ENCODE assay signal across 8 mouse cellular contexts in genomic region chr9:65101686-65102376, GRCm38 (mm10). TPM values are rescaled to one million over a fixed set of nuclear protein-coding genes. Genes with fewer than 3 reads are reported as not detected.
DNase-seq lines count a peak whose midpoint lies in the region; ATAC-seq and TF ChIP-seq lines count a peak whose summit lies in the region.

No protein-coding gene starts in this region.

- DNase-seq in ES-E14 (ENCODE audit: low read depth, low spot score), result no peak
- DNase-seq in adrenal gland, adult 8-10 months, result peak; percentile 44
- peak; percentile 38 to 77 for DNase-seq in left cerebral cortex, postnatal 10 days (ENCODE audit: extremely low spot score in 1 of 2, low spot score in 2 of 2)
- DNase-seq in mesoderm, embryonic 11.5 days (ENCODE audit: low read depth, low spot score), result peak; percentile 64
- no peak for DNase-seq in thymus, postnatal 14 days

- H3K36me3 ChIP-seq in ES-E14 (ENCODE audit: control insufficient read depth, insufficient read depth, low read length, poor library complexity, severe bottlenecking), result no peaks in the 10 kb centered on the region; the same call in 1 of the 2 replicates
- no peaks in the 10 kb centered on the region for H3K36me3 ChIP-seq in embryonic facial prominence, embryonic 13.5 days
- H3K36me3 ChIP-seq in heart, embryonic 11.5 days (ENCODE audit: control insufficient read depth, insufficient read depth, low read length), result no peaks in the 10 kb centered on the region
- H3K36me3 ChIP-seq in small intestine, adult 2 months (ENCODE audit: control insufficient read depth, insufficient read depth, low read length), result no peaks in the 10 kb centered on the region

- H3K4me1 ChIP-seq in ES-E14 (ENCODE audit: control insufficient read depth in 2 of 2, insufficient read depth in 2 of 2, low read length in 2 of 2, poor library complexity in 1 of 2), result peaks cover 12 to 23% of the 10 kb centered on the region in 2 experiments
- peaks cover 35% of the 10 kb centered on the region for H3K4me1 ChIP-seq in embryonic facial prominence, embryonic 13.5 days
- 0 out of 2 replicates have a peak, but pooled peaks cover 3% of the 10 kb centered on the region for H3K4me1 ChIP-seq in heart, embryonic 11.5 days (ENCODE audit: control insufficient read depth, insufficient read depth, low read length)
- peaks cover 12% of the 10 kb centered on the region for H3K4me1 ChIP-seq in small intestine, adult 2 months (ENCODE audit: control insufficient read depth, insufficient read depth, insufficient read length, low read length)

- H3K27me3 ChIP-seq in embryonic facial prominence, embryonic 13.5 days, result no peaks in the 10 kb centered on the region
- peaks cover 5% of the 10 kb centered on the region; the same call in 1 of the 2 replicates for H3K27me3 ChIP-seq in heart, embryonic 11.5 days (ENCODE audit: control insufficient read depth, insufficient read depth, low read length)
- H3K27me3 ChIP-seq in small intestine, adult 2 months (ENCODE audit: control insufficient read depth, insufficient read depth, low read length), result peaks cover 11% of the 10 kb centered on the region

- no peaks in the 10 kb centered on the region for H3K9me3 ChIP-seq in ES-E14 (ENCODE audit: control insufficient read depth, insufficient read depth, low read depth, low read length)
- 0 out of 2 replicates have a peak, but pooled peaks cover 2% of the 10 kb centered on the region for H3K9me3 ChIP-seq in embryonic facial prominence, embryonic 13.5 days
- H3K9me3 ChIP-seq in heart, embryonic 11.5 days (replicated peaks; ENCODE audit: control insufficient read depth, low read length), result 0 out of 2 replicates have a peak, but pooled peaks cover 3% of the 10 kb centered on the region

- H3K27ac ChIP-seq in ES-E14 (ENCODE audit: insufficient read depth, low read depth, low read length, poor library complexity, severe bottlenecking), result peak overlapping the region; percentile 50; the same call in 1 of the 2 replicates
- peak overlapping the region; percentile 95 for H3K27ac ChIP-seq in embryonic facial prominence, embryonic 13.5 days
- no peak overlapping the region for H3K27ac ChIP-seq in heart, embryonic 11.5 days (ENCODE audit: low read depth, low read length)
- no peak overlapping the region for H3K27ac ChIP-seq in small intestine, adult 2 months (ENCODE audit: insufficient read depth, low read depth, low read length)

- under 1% methylated on average over 39 of the region's 39 CpGs for WGBS in embryonic facial prominence, embryonic 13.5 days
- WGBS in heart, embryonic 11.5 days (ENCODE audit: insufficient replicate concordance), result under 1% methylated on average over 39 of the region's 39 CpGs
- WGBS in small intestine, adult 2 months, result under 1% methylated on average over 39 of the region's 39 CpGs

- no peak for TF ChIP-seq POLR2A in small intestine, adult 2 months (IDR thresholded peaks at IDR 0.05; ENCODE audit: low read depth, low read length)

- in situ Hi-C loops in ES-E14 (cut with MboI; ENCODE audit: low sequenced_read_pairs in 2 of 2, unreplicated experiment in 2 of 2), result no loop called here

- peak overlapping the region; percentile 92 for H3K4me2 ChIP-seq in embryonic facial prominence, embryonic 13.5 days
- H3K4me2 ChIP-seq in heart, embryonic 11.5 days, result peak overlapping the region; percentile 86

- no peak for TF ChIP-seq CTCF in small intestine, adult 2 months (IDR thresholded peaks at IDR 0.05; ENCODE audit: extremely low read depth, insufficient read length, insufficient replicate concordance, low read depth, low read length)

- intact Hi-C loops in left cerebral cortex, postnatal 10 days (cut with DNase I), result no loop called here

- peak; percentile 44; the same call in 1 of the 2 replicates for ATAC-seq in embryonic facial prominence, embryonic 13.5 days (ENCODE audit: insufficient number of reproducible peaks, insufficient read depth, low FRiP score, low TSS enrichment, low read depth)
- ATAC-seq in heart, embryonic 11.5 days (replicated peaks; ENCODE audit: insufficient number of reproducible peaks, low FRiP score, low TSS enrichment), result peak; percentile 28; the same call in 1 of the 2 replicates

- H3K4me3 ChIP-seq in ES-E14 (ENCODE audit: insufficient read depth in 1 of 2, low read depth in 1 of 2, low read length in 2 of 2, poor library complexity in 1 of 2, severe bottlenecking in 1 of 2), result peak overlapping the region; percentile 60 to 65
- peak overlapping the region; percentile 82 for H3K4me3 ChIP-seq in embryonic facial prominence, embryonic 13.5 days
- H3K4me3 ChIP-seq in heart, embryonic 11.5 days (ENCODE audit: low read depth, low read length), result peak overlapping the region; percentile 76
- H3K4me3 ChIP-seq in small intestine, adult 2 months (ENCODE audit: low read depth, low read length), result peak overlapping the region; percentile 56

- H3K9ac ChIP-seq in ES-E14 (ENCODE audit: insufficient read depth, low read depth, low read length, poor library complexity, severe bottlenecking), result peak overlapping the region; percentile 42
- peak overlapping the region; percentile 92 for H3K9ac ChIP-seq in embryonic facial prominence, embryonic 13.5 days
- peak overlapping the region; percentile 72 for H3K9ac ChIP-seq in heart, embryonic 11.5 days (ENCODE audit: low read depth, low read length)

TF ChIP-seq in ES-E14, 5 proteins besides CTCF, POLR2A, EP300 and RAD21:
- no peak for TF ChIP-seq CHD2 (IDR thresholded peaks at IDR 0.05; ENCODE audit: low read depth, low read length)

RNA-seq across cellular contexts. Expression of gene Igdcc4, which starts 0.5 kb away (rescaled TPM):
- 8.8 and 17.9 TPM in 2 replicates for total RNA-seq in ES-E14 (2012; rRNA removed)
- total RNA-seq in adrenal gland, adult 8-10 months (2022), result 10 to 100 TPM; 28.6 to 67.1 (median 44.5) TPM
- polyA plus RNA-seq in embryonic facial prominence, embryonic 13.5 days (2015; fragmentation: Nextera tagmentation; extraction: Ambion mirVana), result 31.0 and 31.7 TPM in 2 replicates
- polyA plus RNA-seq in heart, embryonic 11.5 days (2014; fragmentation: Nextera tagmentation; extraction: Ambion mirVana), result 11.4 and 11.8 TPM in 2 replicates
- 10 to 100 TPM; 25.5 to 29.2 TPM for total RNA-seq in left cerebral cortex, postnatal 10 days (2021)
- 1.8 and 2.3 TPM in 2 replicates for polyA plus RNA-seq in small intestine, adult 2 months (2012; rRNA removed)

RNA-seq across cellular contexts. Expression of gene Igdcc3, which starts 39.2 kb away (rescaled TPM):
- 6.0 and 6.1 TPM in 2 replicates for total RNA-seq in ES-E14 (2012; rRNA removed)
- 1 to 10 TPM in 3 of 4 experiments, under 1 TPM in 1; 0.84 to 4.0 (median 2.4) TPM for total RNA-seq in adrenal gland, adult 8-10 months (2022)
- 2.1 and 3.0 TPM in 2 replicates for polyA plus RNA-seq in embryonic facial prominence, embryonic 13.5 days (2015; fragmentation: Nextera tagmentation; extraction: Ambion mirVana)
- polyA plus RNA-seq in heart, embryonic 11.5 days (2014; fragmentation: Nextera tagmentation; extraction: Ambion mirVana), result 6.3 and 6.8 TPM in 2 replicates
- 1 to 10 TPM; 2.5 to 4.2 TPM for total RNA-seq in left cerebral cortex, postnatal 10 days (2021)
- 0.06 TPM in 1 of 2 replicates, not detected in the other for polyA plus RNA-seq in small intestine, adult 2 months (2012; rRNA removed)

Comparison
In these comparisons a context has a peak if more than half of its experiments do, and no peak if none do; other contexts are left out.
1. DNase-seq: peak in adrenal gland, adult 8-10 months (single experiment), left cerebral cortex, postnatal 10 days (2 of 2) and mesoderm, embryonic 11.5 days (single experiment); none in ES-E14 (single experiment) and thymus, postnatal 14 days (single experiment).
2. H3K27ac ChIP-seq: peak in ES-E14 (single experiment) and embryonic facial prominence, embryonic 13.5 days (single experiment); none in heart, embryonic 11.5 days (single experiment) and small intestine, adult 2 months (single experiment).
3. H3K9ac ChIP-seq: peak in every context shown above with its lines; median percentile 92 in embryonic facial prominence, embryonic 13.5 days; 72 in heart, embryonic 11.5 days; 42 in ES-E14.
4. Peak in every context shown above with its lines, with median percentiles within 50 percentile points of each other: H3K4me3 ChIP-seq.